In the genomic region with DNA sequence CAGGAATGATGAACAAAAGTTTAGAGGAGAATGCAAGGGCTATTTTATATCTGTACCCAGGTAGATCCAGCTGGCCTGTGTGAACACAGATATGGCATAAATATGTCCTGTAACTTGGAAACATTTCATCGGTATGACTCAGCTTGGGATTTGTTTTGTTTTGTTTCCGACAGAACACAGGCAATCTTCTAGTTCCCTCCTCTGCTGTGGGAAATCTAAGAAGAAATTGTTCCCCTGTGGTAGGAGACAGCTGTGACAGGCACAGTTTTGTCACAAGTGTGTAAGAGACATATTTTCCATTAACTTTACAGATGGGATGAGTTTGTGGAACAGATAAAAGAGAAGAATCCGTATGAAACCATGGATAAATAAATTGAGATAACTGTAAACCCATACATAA, we compare ENCODE assay signal across 30 mouse cellular contexts.
DNase-seq lines count a peak whose midpoint lies in the region; ATAC-seq lines count a peak whose summit lies in the region.
"Had no signal": no experiment of that assay in that cellular context is flagged by ENCODE, and none has a peak within 500 bp of the region (broad histone marks: within the 10 kb centered on the region; RNA-seq: fewer than 3 reads in every experiment).

No protein-coding gene starts in this region.

- H3K27me3 ChIP-seq in midbrain, embryonic 11.5 days (ENCODE audit: control insufficient read depth, insufficient read depth, low read length) = no peaks in the 10 kb centered on the region
- H3K27me3 ChIP-seq: CH12.LX; embryonic facial prominence, embryonic 13.5 days; embryonic facial prominence, embryonic 15.5 days; forebrain, embryonic 12.5 days; Patski had no signal

- no peaks in the 10 kb centered on the region for H3K9me3 ChIP-seq in midbrain, embryonic 11.5 days (ENCODE audit: control insufficient read depth, low read length)
- H3K9me3 ChIP-seq: embryonic facial prominence, embryonic 13.5 days; embryonic facial prominence, embryonic 15.5 days; forebrain, embryonic 10.5 days; forebrain, embryonic 12.5 days had no signal

- no peak overlapping the region for H3K27ac ChIP-seq in midbrain, embryonic 11.5 days (ENCODE audit: low read depth, low read length)
- H3K27ac ChIP-seq: embryonic facial prominence, embryonic 13.5 days; embryonic facial prominence, embryonic 15.5 days; forebrain, embryonic 10.5 days; forebrain, embryonic 12.5 days had no signal

- peak; percentile 56 for ATAC-seq in frontal cortex, adult (ENCODE audit: low TSS enrichment)
- ATAC-seq in midbrain, embryonic 11.5 days (ENCODE audit: low FRiP score) = no peak
- ATAC-seq: activated CD4-positive, CD25-positive, alpha-beta regulatory T cell, adult 4 months; CD4-positive, CD25-positive, alpha-beta regulatory T cell, adult 4 months; forebrain, embryonic 14.5 days; forebrain, embryonic 16.5 days; Patski had no signal

- no peak overlapping the region for H3K9ac ChIP-seq in midbrain, embryonic 11.5 days (ENCODE audit: low read length)
- H3K9ac ChIP-seq: embryonic facial prominence, embryonic 13.5 days; embryonic facial prominence, embryonic 15.5 days; forebrain, embryonic 12.5 days had no signal

- no peak overlapping the region for H3K4me3 ChIP-seq in midbrain, embryonic 11.5 days (ENCODE audit: low read depth, low read length)
- H3K4me3 ChIP-seq: embryonic facial prominence, embryonic 13.5 days; embryonic facial prominence, embryonic 15.5 days; erythroblast, embryonic 14.5 days; forebrain, embryonic 10.5 days; forebrain, embryonic 12.5 days had no signal

- WGBS in midbrain, embryonic 11.5 days = 82% methylated on average over 3 of the region's 3 CpGs

- DNase-seq in frontal cortex, postnatal 10 days (ENCODE audit: low spot score in 2 of 2) = no peak
- peak; percentile 3 for DNase-seq in layer of hippocampus, adult 8-10 months (ENCODE audit: low spot score in 2 of 2)
- no peak for DNase-seq in layer of hippocampus, adult 11-12 months (ENCODE audit: low spot score)
- DNase-seq in right cerebral cortex, adult 18-20 months = peak; percentile 20
- DNase-seq in right cerebral cortex, adult 2 months (ENCODE audit: low spot score in 2 of 2) = no peak
- DNase-seq in layer of hippocampus, postnatal 36 days = peak; percentile 2 to 4
- DNase-seq in midbrain, embryonic 11.5 days (ENCODE audit: low spot score, missing footprints) = no peak
- DNase-seq: adrenal gland, adult 8-10 months; adrenal gland, postnatal 14 days; adrenal gland, postnatal 36 days; B cell, adult 2 months; cerebellum, adult 11 months; cerebellum, adult 18-20 months; cerebellum, adult 9-10 months; cerebellum, postnatal 10 days; cerebellum, postnatal 36 days; embryo, embryonic 11 days had no signal

- H3K4me1 ChIP-seq in midbrain, embryonic 11.5 days (ENCODE audit: control insufficient read depth, insufficient read depth, low read length) = no peaks in the 10 kb centered on the region
- H3K4me1 ChIP-seq: embryonic facial prominence, embryonic 13.5 days; embryonic facial prominence, embryonic 15.5 days; forebrain, embryonic 10.5 days; forebrain, embryonic 12.5 days had no signal

- no peak overlapping the region for H3K4me2 ChIP-seq in midbrain, embryonic 11.5 days
- H3K4me2 ChIP-seq: embryonic facial prominence, embryonic 13.5 days; embryonic facial prominence, embryonic 15.5 days; forebrain, embryonic 12.5 days had no signal

- H3K36me3 ChIP-seq in midbrain, embryonic 11.5 days (ENCODE audit: control insufficient read depth, insufficient read depth, low read length) = no peaks in the 10 kb centered on the region
- H3K36me3 ChIP-seq: embryonic facial prominence, embryonic 13.5 days; embryonic facial prominence, embryonic 15.5 days; forebrain, embryonic 10.5 days; forebrain, embryonic 12.5 days; G1E had no signal

Comparison
In these comparisons a context has a peak if more than half of its experiments do, and no peak if none do; other contexts are left out.
1. DNase-seq: peak in layer of hippocampus, adult 8-10 months (2 of 2), right cerebral cortex, adult 18-20 months (single experiment) and layer of hippocampus, postnatal 36 days (2 of 2); none in frontal cortex, postnatal 10 days (0 of 2), layer of hippocampus, adult 11-12 months (single experiment), right cerebral cortex, adult 2 months (0 of 2) and midbrain, embryonic 11.5 days (single experiment).